ENCODE assay signal across 21 mouse cellular contexts in genomic region chr7:101867482-101867881, GRCm38 (mm10). TPM values are rescaled to one million over a fixed set of nuclear protein-coding genes. Genes with fewer than 3 reads are reported as not detected.
A peak's percentile ranks its signal among the peaks of the same experiment; 100 is the strongest.
DNase-seq lines count a peak whose midpoint lies in the region; ATAC-seq and TF ChIP-seq lines count a peak whose summit lies in the region.
"Had no signal": no experiment of that assay in that cellular context is flagged by ENCODE, and none has a peak within 500 bp of the region (broad histone marks: within the 10 kb centered on the region; RNA-seq: fewer than 3 reads in every experiment).

No protein-coding gene starts in this region.

- H3K4me3 ChIP-seq in kidney, adult 2 months (ENCODE audit: insufficient read depth, low read depth, low read length), result no peak overlapping the region
- peak overlapping the region; percentile 68 for H3K4me3 ChIP-seq in E14TG2a.4 (replicated peaks; ENCODE audit: low read length)
- peak overlapping the region; percentile 31; the same call in 1 of the 2 replicates for H3K4me3 ChIP-seq in ES-Bruce4 (ENCODE audit: low read depth, low read length)
- no peak overlapping the region for H3K4me3 ChIP-seq in midbrain, embryonic 15.5 days
- H3K4me3 ChIP-seq: embryonic facial prominence, embryonic 10.5 days; embryonic facial prominence, embryonic 12.5 days; forebrain, embryonic 12.5 days had no signal

- no peak overlapping the region for H3K4me2 ChIP-seq in midbrain, embryonic 15.5 days
- H3K4me2 ChIP-seq: embryonic facial prominence, embryonic 12.5 days; forebrain, embryonic 12.5 days had no signal

- no peaks in the 10 kb centered on the region; the same call in 1 of the 2 replicates for H3K36me3 ChIP-seq in kidney, adult 2 months (ENCODE audit: control insufficient read depth, insufficient read depth, low read length)
- H3K36me3 ChIP-seq in E14TG2a.4 (ENCODE audit: insufficient read depth, low read length), result peaks cover 25% of the 10 kb centered on the region
- H3K36me3 ChIP-seq in ES-Bruce4 (ENCODE audit: control insufficient read depth, insufficient read depth, low read length, poor library complexity, severe bottlenecking), result no peaks in the 10 kb centered on the region
- H3K36me3 ChIP-seq in midbrain, embryonic 15.5 days (replicated peaks), result no peaks in the 10 kb centered on the region
- H3K36me3 ChIP-seq: embryonic facial prominence, embryonic 10.5 days; embryonic facial prominence, embryonic 12.5 days; forebrain, embryonic 10.5 days; forebrain, embryonic 12.5 days; G1E had no signal

- H3K27me3 ChIP-seq in kidney, adult 2 months (replicated peaks; ENCODE audit: control insufficient read depth, insufficient read depth, low read length), result no peaks in the 10 kb centered on the region
- H3K27me3 ChIP-seq in E14TG2a.4 (ENCODE audit: insufficient read depth, low read length) (no peaks in the 10 kb centered on the region), ES-Bruce4 (ENCODE audit: control insufficient read depth, insufficient read depth, low read length, poor library complexity, severe bottlenecking) (no peaks in the 10 kb centered on the region)
- H3K27me3 ChIP-seq in midbrain, embryonic 15.5 days (replicated peaks), result no peaks in the 10 kb centered on the region
- H3K27me3 ChIP-seq: embryonic facial prominence, embryonic 12.5 days; forebrain, embryonic 12.5 days; Patski had no signal

- no peak for TF ChIP-seq EP300 in ES-Bruce4 (IDR thresholded peaks at IDR 0.05; ENCODE audit: insufficient read depth, low read depth, low read length)

- DNase-seq in kidney, adult 2 months, result no peak
- DNase-seq in kidney, adult 11 months, result no peak
- DNase-seq in fat pad, adult 2 months (ENCODE audit: extremely low read depth, low read depth, low spot score), result peak; percentile 18
- no peak for DNase-seq in left cerebral cortex, postnatal 36 days (ENCODE audit: low spot score in 2 of 2)
- DNase-seq: adrenal gland, postnatal 10 days; cerebellum, adult 11-12 months; cerebellum, adult 2 months; cerebellum, adult 9-10 months; cerebellum, postnatal 25 days had no signal

- WGBS in kidney, adult 2 months, result 85% methylated on average over 4 of the region's 4 CpGs
- WGBS in midbrain, embryonic 15.5 days, result 96% methylated on average over 4 of the region's 4 CpGs

- intact Hi-C loops in left cerebral cortex, postnatal 36 days (cut with DNase I), result no loop called here

- peak overlapping the region; percentile 71 for H3K9ac ChIP-seq in ES-Bruce4 (ENCODE audit: low read depth, poor library complexity, severe bottlenecking)
- H3K9ac ChIP-seq in midbrain, embryonic 15.5 days, result no peak overlapping the region
- H3K9ac ChIP-seq: embryonic facial prominence, embryonic 12.5 days; forebrain, embryonic 12.5 days had no signal

- H3K4me1 ChIP-seq in kidney, adult 2 months (ENCODE audit: control insufficient read depth, insufficient read depth, low read length), result peaks cover 15% of the 10 kb centered on the region; the same call in 1 of the 2 replicates
- H3K4me1 ChIP-seq in E14TG2a.4 (replicated peaks; ENCODE audit: low read depth, low read length) (peaks cover 88% of the 10 kb centered on the region), ES-Bruce4 (ENCODE audit: control insufficient read depth, insufficient read depth, low read length) (peaks cover 2% of the 10 kb centered on the region)
- peaks cover 6% of the 10 kb centered on the region; the same call in 1 of the 2 replicates for H3K4me1 ChIP-seq in midbrain, embryonic 15.5 days
- H3K4me1 ChIP-seq: embryonic facial prominence, embryonic 12.5 days had no signal

- H3K9me3 ChIP-seq in E14TG2a.4 (ENCODE audit: low read length), result no peaks in the 10 kb centered on the region
- no peaks in the 10 kb centered on the region for H3K9me3 ChIP-seq in ES-Bruce4 (replicated peaks; ENCODE audit: control insufficient read depth, insufficient read depth, low read length, poor library complexity, severe bottlenecking)
- no peaks in the 10 kb centered on the region for H3K9me3 ChIP-seq in midbrain, embryonic 15.5 days
- H3K9me3 ChIP-seq: embryonic facial prominence, embryonic 10.5 days; embryonic facial prominence, embryonic 12.5 days; forebrain, embryonic 10.5 days; forebrain, embryonic 12.5 days; G1E had no signal

- ATAC-seq in midbrain, embryonic 15.5 days (replicated peaks), result no peak
- ATAC-seq: activated CD4-positive, CD25-positive, alpha-beta regulatory T cell, adult 4 months; forebrain, embryonic 14.5 days; forebrain, embryonic 16.5 days; Patski had no signal

- 0 out of 2 replicates have a peak overlapping the region, but pooled peaks have one; percentile 19 for H3K27ac ChIP-seq in kidney, adult 2 months (ENCODE audit: insufficient read depth, low read depth, low read length)
- H3K27ac ChIP-seq in ES-Bruce4 (ENCODE audit: insufficient read depth, low read length), result peak overlapping the region; percentile 96
- H3K27ac ChIP-seq in midbrain, embryonic 15.5 days, result no peak overlapping the region
- H3K27ac ChIP-seq: embryonic facial prominence, embryonic 10.5 days; embryonic facial prominence, embryonic 12.5 days; forebrain, embryonic 12.5 days had no signal

- TF ChIP-seq CTCF in kidney, adult 2 months (conservative IDR thresholded peaks at IDR 0.05; ENCODE audit: insufficient read depth, insufficient read length, low read depth, low read length), result no peak
- TF ChIP-seq CTCF in E14TG2a.4 (conservative IDR thresholded peaks at IDR 0.05; ENCODE audit: low read length) (no peak), ES-Bruce4 (IDR thresholded peaks at IDR 0.05; ENCODE audit: low read depth, low read length) (no peak)

- TF ChIP-seq POLR2A in kidney, adult 2 months (IDR thresholded peaks at IDR 0.05; ENCODE audit: low read depth, low read length), result no peak
- no peak for TF ChIP-seq POLR2A in ES-Bruce4 (IDR thresholded peaks at IDR 0.05; ENCODE audit: insufficient read depth, low read length)

RNA-seq across cellular contexts. Expression of gene Folr1, which starts 3.1 kb away (rescaled TPM):
- 942 and 1,044 TPM in 2 replicates for polyA plus RNA-seq in kidney, adult 2 months (2012; rRNA removed)
- polyA plus RNA-seq in ES-Bruce4 (2011; ENCODE audit: insufficient read depth, insufficient read length, low read depth, missing spikeins), result 54.6 and 59.8 TPM in 2 replicates
- total RNA-seq in left cerebral cortex, postnatal 36 days (2021), result 1 to 10 TPM; 1.0 to 1.2 TPM
- 17.4 and 18.8 TPM in 2 replicates for polyA plus RNA-seq in midbrain, embryonic 15.5 days (2015; fragmentation: Nextera tagmentation; extraction: Ambion mirVana)
- polyA plus RNA-seq: activated CD4-positive, CD25-positive, alpha-beta regulatory T cell, adult 4 months; G1E had no signal

RNA-seq across cellular contexts. Expression of gene Anapc15, which starts 4.0 kb away (rescaled TPM):
- polyA plus RNA-seq in kidney, adult 2 months (2012; rRNA removed), result 40.2 and 42.6 TPM in 2 replicates
- 70.7 and 96.2 TPM in 2 replicates for polyA plus RNA-seq in ES-Bruce4 (2011; ENCODE audit: insufficient read depth, insufficient read length, low read depth, missing spikeins)
- 10 to 100 TPM; 31.0 to 31.7 TPM for total RNA-seq in left cerebral cortex, postnatal 36 days (2021)
- 76.9 and 78.1 TPM in 2 replicates for polyA plus RNA-seq in midbrain, embryonic 15.5 days (2015; fragmentation: Nextera tagmentation; extraction: Ambion mirVana)

RNA-seq across cellular contexts. Expression of gene Folr2, which starts 10.5 kb away (rescaled TPM):
- 11.2 and 11.7 TPM in 2 replicates for polyA plus RNA-seq in kidney, adult 2 months (2012; rRNA removed)
- 1.2 TPM in 2 replicates for polyA plus RNA-seq in ES-Bruce4 (2011; ENCODE audit: insufficient read depth, insufficient read length, low read depth, missing spikeins)
- total RNA-seq in left cerebral cortex, postnatal 36 days (2021), result under 1 TPM in 1 of 2 experiments, not detected in 1; 0.39 TPM
- polyA plus RNA-seq in midbrain, embryonic 15.5 days (2015; fragmentation: Nextera tagmentation; extraction: Ambion mirVana), result 2.3 and 2.8 TPM in 2 replicates
- total RNA-seq: G1E had no signal
- polyA plus RNA-seq: activated CD4-positive, CD25-positive, alpha-beta regulatory T cell, adult 4 months; embryonic facial prominence, embryonic 12.5 days; G1E; Patski had no signal

RNA-seq across cellular contexts. Expression of gene Inppl1, which starts 29.5 kb away (rescaled TPM):
- 62.1 and 81.3 TPM in 2 replicates for polyA plus RNA-seq in kidney, adult 2 months (2012; rRNA removed)
- 64.0 and 67.9 TPM in 2 replicates for polyA plus RNA-seq in ES-Bruce4 (2011; ENCODE audit: insufficient read depth, insufficient read length, low read depth, missing spikeins)
- 10 to 100 TPM; 33.2 to 37.5 TPM for total RNA-seq in left cerebral cortex, postnatal 36 days (2021)
- 11.5 and 14.9 TPM in 2 replicates for polyA plus RNA-seq in midbrain, embryonic 15.5 days (2015; fragmentation: Nextera tagmentation; extraction: Ambion mirVana)

RNA-seq across cellular contexts. Expression of gene Lamtor1, which starts 38.2 kb away (rescaled TPM):
- 255 and 267 TPM in 2 replicates for polyA plus RNA-seq in kidney, adult 2 months (2012; rRNA removed)
- polyA plus RNA-seq in ES-Bruce4 (2011; ENCODE audit: insufficient read depth, insufficient read length, low read depth, missing spikeins), result 80.9 and 85.9 TPM in 2 replicates
- 100 to 1,000 TPM in 1 of 2 experiments, 10 to 100 TPM in 1; 98.0 to 105 TPM for total RNA-seq in left cerebral cortex, postnatal 36 days (2021)
- 154 and 164 TPM in 2 replicates for polyA plus RNA-seq in midbrain, embryonic 15.5 days (2015; fragmentation: Nextera tagmentation; extraction: Ambion mirVana)

Comparison
In these comparisons a context has a peak if more than half of its experiments do, and no peak if none do; other contexts are left out.
1. H3K4me3 ChIP-seq: peak in E14TG2a.4 (single experiment) and ES-Bruce4 (single experiment); none in kidney, adult 2 months (single experiment) and midbrain, embryonic 15.5 days (single experiment).
2. RNA of gene Folr1, which starts 3.1 kb away (polyA plus RNA-seq): 942 to 1,044 TPM in kidney, adult 2 months; 54.6 to 59.8 TPM in ES-Bruce4 and 17.4 to 18.8 TPM in midbrain, embryonic 15.5 days; every median in the first group is over 10 times any median in the second.